Mouse (Mus musculus): ENCODE results near the gene S100pbp. TPM values are rescaled to one million over a fixed set of nuclear protein-coding genes. Genes with fewer than 3 reads are reported as not detected.

Gene S100pbp
- total RNA-seq, 2 experiments from 2014 or later, result 36.8 to 37.0 TPM

DNA sequence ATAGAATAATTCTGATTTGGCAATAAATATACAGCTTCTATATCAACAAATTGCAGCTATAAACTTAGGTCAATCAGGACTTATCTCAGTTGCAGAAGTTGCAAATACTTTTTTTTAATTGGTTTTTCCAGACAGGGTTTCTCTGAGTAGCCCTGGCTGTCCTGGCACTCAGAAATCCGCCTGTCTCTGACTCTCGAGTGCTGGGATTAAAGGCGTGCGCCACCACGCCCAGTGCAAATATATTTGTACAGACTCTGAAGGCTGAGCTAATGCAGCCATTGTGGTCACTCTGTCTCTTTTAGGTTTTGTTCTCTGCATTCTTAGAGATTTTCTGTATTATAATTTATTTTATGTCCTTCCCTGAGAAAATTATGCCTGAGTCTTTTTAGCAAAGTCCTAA lies 32.0 kb downstream of the S100pbp start:
- DNase-seq (ENCODE audit: low spot score in 2 of 2), result no peak

- DNase-seq (ENCODE audit: low spot score in 2 of 2), result no peak
These were observed 38.2 kb downstream of the S100pbp start for GRCm38 (mm10) chr4:129151276-129151811.

GRCm38 (mm10) chr4:129149321-129149720 lies 40.2 kb downstream of the S100pbp start:
- DNase-seq (ENCODE audit: low spot score in 2 of 2), result no peak

- DNase-seq (ENCODE audit: low spot score in 2 of 2), result no peak
These were observed 41.9 kb downstream of the S100pbp start for GRCm38 (mm10) chr4:129147552-129148103.

DNA sequence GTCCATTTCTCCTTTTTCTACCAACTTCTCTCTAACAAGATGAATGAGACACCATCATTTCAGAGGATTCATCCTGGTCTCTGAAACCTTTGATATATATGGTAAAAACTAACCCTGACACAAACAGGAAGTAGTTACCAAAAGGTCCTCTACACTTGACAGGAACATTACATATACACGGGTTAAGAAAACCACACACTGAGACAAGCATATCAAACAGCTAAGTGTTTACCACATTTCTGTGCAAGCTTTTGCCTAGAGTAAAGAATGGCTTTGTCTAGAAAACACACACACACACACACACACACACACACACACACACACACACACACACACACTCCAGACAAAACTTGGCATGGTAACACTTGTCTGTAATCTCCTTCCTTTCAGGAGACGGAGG lies 43.1 kb downstream of the S100pbp start:
- DNase-seq (ENCODE audit: low spot score in 2 of 2), result no peak

DNA sequence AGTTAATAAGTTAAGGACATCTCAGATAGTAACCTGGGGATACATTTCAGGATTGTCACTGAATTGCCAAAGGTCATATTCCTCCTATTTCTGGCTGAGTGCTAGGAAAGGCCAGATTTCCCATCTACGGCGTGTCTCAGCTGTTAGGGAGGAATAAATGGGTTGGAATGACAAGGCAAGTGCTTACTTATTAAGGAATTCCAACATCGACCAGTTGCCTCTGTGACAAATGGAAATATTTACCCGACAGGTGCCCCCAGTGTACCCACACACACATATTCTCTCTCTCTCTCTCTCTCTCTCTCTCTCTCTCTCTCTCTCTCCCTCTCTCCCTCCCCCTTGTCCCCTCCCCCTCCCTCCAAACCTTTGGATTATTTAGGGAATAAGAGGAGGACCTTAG lies 43.6 kb downstream of the S100pbp start:
- DNase-seq (ENCODE audit: low spot score in 2 of 2), result no peak

DNA sequence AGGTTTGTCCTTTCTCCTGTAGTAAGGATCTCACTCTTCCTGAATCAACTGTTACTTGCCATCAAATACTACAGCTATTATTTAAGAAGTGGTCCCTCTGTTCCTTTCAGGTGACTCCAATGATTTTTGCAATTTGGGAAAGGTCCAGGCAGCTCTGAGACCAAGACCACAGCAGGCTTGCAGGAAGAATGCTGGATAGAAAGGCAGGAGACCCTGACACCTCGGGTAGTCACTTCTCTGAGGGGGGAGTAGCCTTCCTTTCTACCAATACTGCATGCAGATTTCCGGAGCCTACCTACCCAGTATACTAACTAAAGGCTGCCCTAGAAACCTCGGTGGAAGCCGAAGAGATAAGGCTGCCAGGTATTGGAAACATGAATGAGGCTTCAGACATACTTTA lies 44.1 kb downstream of the S100pbp start:
- no peak for DNase-seq (ENCODE audit: low spot score in 2 of 2)

- DNase-seq (ENCODE audit: low spot score in 2 of 2), result peak; percentile 70 to 72
These were observed 44.8 kb downstream of the S100pbp start for GRCm38 (mm10) chr4:129144401-129145367.

DNA sequence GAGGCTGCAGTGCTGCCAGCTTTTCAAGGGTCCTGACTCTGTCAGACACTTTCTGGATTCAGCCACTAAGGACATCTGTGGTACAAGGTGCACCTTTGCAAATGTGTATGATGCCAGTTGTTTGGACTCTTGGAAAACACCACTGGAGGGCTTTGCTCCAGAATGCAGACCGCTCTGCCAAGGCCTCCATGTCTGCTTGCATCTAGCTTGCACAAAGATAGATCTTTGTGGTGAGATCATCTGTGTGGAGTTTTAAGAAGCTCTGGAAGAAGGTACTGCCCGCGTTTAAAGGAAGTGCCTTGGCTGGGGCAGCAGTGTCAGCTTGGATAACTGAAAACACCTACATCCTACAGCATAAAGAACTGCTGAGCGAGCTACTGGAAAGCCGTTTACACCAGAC lies 46.0 kb downstream of the S100pbp start:
- no peak for DNase-seq (ENCODE audit: low spot score in 2 of 2)

DNA sequence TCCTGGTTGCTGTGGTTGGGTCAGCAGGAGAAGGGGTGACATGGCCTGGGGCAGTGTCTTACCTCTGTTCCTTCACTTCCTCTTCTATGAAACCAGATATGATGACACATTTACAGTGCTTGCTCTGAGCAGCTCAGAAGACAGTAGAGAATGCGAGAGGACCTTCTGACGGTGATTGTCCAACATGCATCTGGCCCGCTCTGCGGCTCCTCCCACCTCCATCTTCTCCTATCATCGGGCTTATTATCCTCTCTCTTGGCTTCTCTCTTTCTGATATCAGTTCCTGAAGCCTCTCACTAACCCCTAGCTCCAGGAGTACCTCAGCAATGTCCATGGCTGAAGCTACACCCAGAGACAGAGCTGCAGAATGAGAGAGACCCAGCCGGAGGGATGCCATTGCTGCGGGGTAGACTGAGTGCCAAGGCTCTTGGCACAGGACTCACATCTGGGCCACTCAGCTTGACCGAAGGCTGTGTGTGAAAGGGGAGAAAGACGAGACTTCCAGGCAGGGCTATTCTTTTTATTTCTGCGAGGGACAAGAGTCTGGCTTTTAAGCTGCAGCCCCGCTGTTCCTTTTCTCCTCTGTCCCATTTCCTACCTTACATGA lies 47.0 kb downstream of the S100pbp start:
- DNase-seq (ENCODE audit: low spot score in 2 of 2), result no peak

DNA sequence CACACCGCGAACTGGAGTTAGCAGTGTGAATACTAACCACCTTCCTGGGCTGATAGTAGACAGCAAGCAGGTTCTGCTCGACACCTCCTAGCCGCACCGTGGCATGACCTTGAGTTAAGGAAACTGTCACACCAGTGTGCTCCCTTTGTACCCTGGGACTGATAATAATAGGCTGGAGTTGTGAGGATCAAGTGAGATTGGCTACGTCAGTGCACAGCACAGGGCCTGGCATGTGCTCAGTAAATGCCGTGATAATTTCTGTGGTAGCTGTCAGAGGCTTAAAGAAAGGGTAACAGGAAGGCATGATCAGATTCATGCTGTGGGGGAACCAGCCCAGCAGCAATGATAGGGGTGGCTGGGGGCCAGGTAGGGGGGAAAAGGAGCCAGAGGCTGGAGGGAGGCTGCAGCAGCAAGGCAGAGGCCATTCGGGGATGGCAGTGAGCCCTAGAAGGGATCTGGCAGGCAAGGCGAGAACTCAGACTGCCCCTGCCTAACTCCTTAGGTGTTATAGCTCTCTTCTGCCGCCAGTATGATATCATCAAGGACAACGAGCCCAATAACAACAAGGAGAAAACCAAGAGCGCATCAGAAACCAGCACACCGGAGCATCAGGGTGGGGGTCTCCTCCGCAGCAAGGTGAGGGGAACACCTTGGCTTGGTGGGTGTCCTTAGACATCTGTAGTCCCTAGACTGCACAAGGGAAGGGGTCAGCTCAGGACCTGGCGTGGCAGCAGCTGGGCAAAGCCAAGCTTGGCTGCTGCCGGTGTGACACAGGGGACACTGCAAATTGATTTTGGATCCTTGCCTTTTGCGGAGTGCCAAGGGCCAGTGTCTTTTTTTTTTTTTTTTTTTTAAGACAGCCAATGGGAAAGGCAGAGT lies 47.7 kb downstream of the S100pbp start:
- no peak for DNase-seq (ENCODE audit: low spot score in 2 of 2)

DNA sequence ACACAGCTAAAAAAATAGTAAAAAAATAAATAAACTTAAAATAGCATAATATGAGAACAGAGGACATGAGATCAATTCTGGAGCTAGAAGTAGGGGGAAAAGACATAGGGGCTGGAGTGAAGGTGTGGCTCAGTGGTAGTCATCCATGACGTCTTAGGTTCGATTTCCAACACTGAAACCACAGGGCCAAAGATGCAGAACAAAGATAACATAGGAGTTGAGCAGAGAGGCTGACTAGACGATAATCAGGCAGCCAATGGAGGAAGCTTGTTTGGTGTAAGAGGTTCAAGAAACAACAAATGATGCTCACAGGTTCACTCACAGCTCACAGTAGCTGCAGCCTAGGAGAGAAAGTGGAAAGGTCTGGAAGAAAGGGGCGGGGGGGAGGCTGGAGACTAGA lies 48.7 kb downstream of the S100pbp start:
- DNase-seq (ENCODE audit: low spot score in 2 of 2), result no peak

GRCm38 (mm10) chr4:129139642-129140041 lies 49.9 kb downstream of the S100pbp start:
- DNase-seq (ENCODE audit: low spot score in 2 of 2), result no peak

DNA sequence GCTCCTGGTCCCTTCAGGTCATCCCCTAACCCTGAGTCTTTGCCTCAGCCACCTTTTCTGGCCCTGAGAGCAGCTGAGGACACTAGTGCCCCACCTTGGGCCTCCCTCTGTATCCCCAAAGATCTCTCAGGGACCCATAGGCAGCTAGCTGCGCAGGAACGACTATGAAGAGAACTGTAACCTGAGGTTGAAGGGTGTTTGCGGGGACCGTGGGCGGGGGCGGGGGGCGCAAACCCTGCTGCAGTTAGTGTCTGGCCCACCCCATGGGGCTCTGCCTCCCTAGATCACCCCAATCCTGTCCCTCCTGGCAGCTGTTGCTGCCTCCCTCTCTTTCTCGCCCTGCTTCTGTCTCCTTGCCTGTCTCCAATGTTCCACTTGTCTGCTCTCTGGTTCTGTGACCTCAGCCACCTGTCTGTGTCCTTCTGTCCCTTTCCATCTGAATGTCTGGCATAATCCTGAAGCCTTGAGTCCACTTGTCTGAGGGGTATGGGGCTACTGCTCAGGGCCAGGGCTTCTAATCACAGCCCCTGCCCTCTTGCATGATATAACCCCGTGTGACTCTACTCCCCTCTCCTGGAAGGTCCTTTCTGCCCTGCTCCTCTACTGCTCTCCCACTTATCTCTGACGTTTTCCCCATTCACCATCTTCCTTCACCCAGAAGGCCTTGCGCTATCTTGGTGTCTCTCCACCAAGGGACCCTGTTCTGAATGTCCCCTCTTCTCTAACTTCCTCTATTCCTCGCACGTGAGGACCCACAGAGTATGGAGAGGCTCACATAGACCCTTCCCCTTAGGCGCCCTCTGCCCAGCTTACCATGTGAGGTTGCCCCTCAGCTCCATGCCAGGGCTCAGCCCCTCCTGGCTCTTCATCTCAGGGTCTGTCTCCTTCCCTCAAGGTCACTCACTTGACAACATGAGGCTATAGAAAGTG lies 51.9 kb downstream of the S100pbp start:
- DNase-seq (ENCODE audit: low spot score in 2 of 2), result peak in 1 of 2 experiments; percentile 6

DNA sequence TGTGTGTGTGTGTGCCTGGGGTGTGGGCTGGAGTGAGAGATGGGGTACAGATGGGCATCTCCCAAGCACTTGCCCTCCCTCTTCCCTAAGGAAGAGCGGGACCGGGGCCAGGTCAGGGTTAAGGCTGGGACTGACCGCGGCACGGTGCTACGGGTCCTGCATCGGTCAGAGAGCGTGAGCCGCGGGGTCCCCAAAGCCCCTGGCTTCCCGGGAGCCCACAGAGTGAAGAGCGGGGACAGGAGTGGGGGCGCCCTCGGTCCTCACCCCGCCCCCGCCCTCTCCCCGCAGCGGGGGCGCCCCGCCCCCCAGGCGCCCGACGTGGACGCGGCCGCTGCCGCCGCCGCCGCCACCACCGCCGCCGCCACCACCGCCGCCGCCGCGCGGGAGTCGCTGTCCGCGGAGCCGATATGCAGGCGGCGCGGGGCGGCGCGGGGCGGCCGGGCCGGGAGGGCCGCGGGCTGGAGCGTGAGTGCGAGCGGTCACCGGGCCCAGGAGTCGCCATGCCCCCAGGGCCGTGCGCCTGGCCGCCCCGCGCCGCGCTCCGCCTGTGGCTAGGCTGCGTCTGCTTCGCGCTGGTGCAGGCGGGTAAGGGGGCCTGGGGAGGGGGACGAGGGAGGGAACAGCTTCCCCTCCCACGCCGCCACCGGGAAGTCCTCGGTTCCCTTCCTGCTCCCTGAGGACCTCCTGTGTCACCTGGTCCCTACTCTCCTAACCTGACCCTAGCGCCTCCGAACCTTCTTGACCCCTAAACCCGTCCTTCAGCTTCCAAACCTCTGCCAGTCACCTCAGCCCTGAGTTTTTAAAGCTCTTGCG lies 52.7 kb downstream of the S100pbp start, which contains the start of gene Fndc5:
Fndc5 (plus strand) TSS at position 421 of the 813 bp plus-strand sequence.
- DNase-seq (ENCODE audit: low spot score in 2 of 2), result no peak

DNA sequence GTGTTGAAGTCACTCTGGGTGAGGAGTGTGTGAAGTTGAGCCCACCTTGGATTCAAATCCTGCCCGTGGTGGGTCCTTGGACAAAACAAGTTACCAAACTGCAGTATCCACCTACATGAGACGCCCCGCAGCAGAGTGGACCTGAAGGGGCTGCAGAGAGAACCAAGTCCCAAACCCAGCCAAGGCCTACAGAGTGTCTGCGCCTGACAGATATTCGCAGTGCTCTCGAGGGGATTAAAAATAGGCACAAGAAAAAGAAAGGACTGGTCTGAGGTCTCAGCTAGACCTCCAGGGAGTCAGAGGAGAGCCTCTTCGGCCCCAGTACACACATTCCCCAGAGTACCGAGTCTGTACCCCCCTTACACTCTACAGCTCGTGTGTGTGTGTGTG lies 53.3 kb downstream of the S100pbp start:
- DNase-seq (ENCODE audit: low spot score in 2 of 2), result no peak

DNA sequence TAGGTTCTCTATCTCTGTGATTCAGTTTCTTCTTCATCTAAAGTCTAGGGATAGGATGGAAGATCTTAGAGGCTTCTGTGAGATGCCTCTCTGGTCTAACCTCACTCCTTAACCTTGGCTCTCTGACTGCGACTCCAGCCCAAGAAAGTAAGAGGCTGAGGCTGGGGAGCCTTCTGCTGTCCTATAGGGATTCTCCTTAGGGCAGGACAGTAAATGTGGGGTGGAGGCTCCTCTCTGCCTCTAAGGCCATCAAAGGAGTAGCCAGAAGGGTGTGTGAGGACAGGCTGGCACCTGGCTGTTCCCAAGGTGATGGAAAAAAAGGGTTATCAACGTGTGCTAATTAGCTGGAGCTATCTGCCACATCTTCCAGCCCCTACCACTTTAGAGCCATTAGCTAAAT lies 53.9 kb downstream of the S100pbp start:
- DNase-seq (ENCODE audit: low spot score in 2 of 2), result no peak

- DNase-seq (ENCODE audit: low spot score in 2 of 2), result peak; percentile 78 to 85
These were observed 54.5 kb downstream of the S100pbp start for GRCm38 (mm10) chr4:129134799-129135585.

All from layer of hippocampus, postnatal 10 days (tissue).